Mouse (Mus musculus): ENCODE measurements around the gene Tle2.
A peak's percentile ranks its signal among the peaks of the same experiment; 100 is the strongest.

DNA sequence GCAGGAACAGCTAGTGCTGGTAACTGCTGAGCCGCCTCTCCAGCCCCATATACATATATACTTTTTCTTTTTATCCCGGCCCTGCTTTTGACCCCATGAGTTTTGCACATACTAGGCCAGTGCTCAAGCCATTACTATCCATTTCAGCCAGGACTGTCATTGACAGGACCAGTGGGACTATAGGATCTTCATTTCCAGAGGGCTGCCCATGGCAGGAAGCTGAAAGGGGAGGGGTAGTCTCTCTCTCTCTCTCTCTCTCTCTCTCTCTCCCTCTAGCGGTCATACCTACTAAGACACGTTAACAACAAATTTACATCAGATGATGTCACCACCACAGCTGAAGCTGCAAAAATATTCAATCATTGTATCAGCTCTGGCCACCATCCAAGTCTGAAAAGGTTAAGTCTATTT, 28.4 kb downstream of the Tle2 start:
- TF ChIP-seq POLR2A (IDR thresholded peaks at IDR 0.05; ENCODE audit: borderline replicate concordance, extremely low read depth, low read depth, low read length) (no peak), CTCF (IDR thresholded peaks at IDR 0.05; ENCODE audit: insufficient read depth, low read length) (0 out of 2 replicates have a peak, but pooled peaks have one; percentile 9)
